Mouse (Mus musculus): ENCODE results near the gene 1500011B03Rik. TPM values are rescaled to one million over a fixed set of nuclear protein-coding genes. Genes with fewer than 3 reads are reported as not detected.

Gene 1500011B03Rik
- polyA plus RNA-seq, 1 experiment from 2014 or later = 302 TPM

DNA sequence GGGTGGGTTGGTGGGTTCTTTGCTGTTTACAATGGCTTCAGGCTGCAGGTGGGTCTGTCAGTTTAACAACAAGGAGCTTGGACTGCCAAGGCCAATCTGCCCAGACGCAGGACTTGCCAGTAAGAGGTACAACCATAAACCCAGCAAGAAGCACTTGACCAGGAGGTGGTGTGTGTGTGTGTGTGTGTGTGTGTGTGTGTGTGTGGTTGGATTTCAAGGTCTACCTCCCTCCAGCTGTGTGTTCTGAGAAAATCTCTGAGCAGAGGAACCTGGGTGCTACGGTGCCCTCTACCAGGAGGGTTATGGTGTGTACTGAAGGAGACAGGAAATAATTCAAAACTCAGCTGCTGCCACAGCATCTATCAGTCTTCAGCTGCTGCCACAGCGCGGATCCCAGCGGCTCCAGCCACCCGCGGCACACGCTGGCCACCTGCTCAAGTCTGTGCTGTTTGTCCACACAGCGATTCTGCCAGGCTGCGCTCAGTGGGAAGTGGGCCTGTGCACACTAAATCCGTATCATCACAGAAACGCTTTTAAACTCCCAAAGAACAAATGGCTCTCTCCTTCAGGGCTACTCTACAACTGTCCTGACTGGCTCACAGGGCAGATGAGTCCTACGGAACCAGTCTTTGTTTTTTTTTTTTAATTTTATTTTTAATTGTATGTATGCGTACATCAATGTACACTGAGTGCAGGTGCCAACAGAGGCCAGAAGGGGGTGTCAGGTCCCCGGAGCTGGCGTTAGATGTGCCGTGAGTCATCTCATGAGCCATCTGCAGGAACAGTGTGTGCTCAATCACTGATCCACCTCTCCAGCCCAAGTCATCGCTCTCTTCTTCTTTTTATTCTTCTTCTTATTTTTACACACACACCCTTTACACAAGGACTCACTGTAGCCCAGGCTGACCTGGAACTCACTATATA is 58.2 kb downstream of the 1500011B03Rik start:
- no peak overlapping the region for H3K4me3 ChIP-seq (replicated peaks)
- WGBS = 77% methylated on average over 18 of the region's 18 CpGs
- no peaks in the 10 kb centered on the region for H3K27me3 ChIP-seq (replicated peaks)
- H3K4me2 ChIP-seq = no peak overlapping the region
- H3K4me1 ChIP-seq = peaks cover 3% of the 10 kb centered on the region; the same call in 1 of the 2 replicates
- H3K36me3 ChIP-seq = peaks cover 53% of the 10 kb centered on the region
- H3K9ac ChIP-seq (replicated peaks) = no peak overlapping the region
- H3K27ac ChIP-seq (replicated peaks) = no peak overlapping the region
- no peaks in the 10 kb centered on the region for H3K9me3 ChIP-seq (replicated peaks)
- no peak for ATAC-seq (ENCODE audit: low FRiP score)

DNA sequence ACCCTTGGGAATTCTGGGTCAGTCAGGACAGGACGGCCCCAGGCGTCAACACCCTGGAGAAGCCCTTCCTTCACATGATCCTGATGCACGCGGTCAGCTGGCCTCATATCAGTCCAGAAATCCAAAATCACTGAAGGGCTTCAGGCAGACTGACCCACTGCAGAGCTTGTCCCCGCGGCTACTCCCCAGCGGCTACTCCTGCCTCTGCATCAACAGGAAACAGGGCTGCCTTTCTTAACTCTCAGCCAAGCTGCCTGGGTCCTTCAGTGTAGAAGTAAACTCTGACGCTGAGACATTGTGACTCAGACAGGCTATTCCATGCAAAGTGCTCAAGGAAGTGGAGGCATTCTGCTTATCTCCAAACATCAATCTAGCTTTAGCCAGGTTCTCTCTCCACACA is 61.3 kb downstream of the 1500011B03Rik start:
- 90% methylated on average over 8 of the region's 8 CpGs for WGBS
- no peak overlapping the region for H3K9ac ChIP-seq (replicated peaks)
- H3K4me1 ChIP-seq = no peaks in the 10 kb centered on the region
- no peaks in the 10 kb centered on the region for H3K27me3 ChIP-seq (replicated peaks)
- H3K36me3 ChIP-seq = peaks cover 70% of the 10 kb centered on the region
- no peaks in the 10 kb centered on the region for H3K9me3 ChIP-seq (replicated peaks)
- no peak overlapping the region for H3K4me3 ChIP-seq (replicated peaks)
- no peak overlapping the region for H3K27ac ChIP-seq (replicated peaks)
- H3K4me2 ChIP-seq = no peak overlapping the region
- no peak for ATAC-seq (ENCODE audit: low FRiP score)

GRCm38 (mm10) chr5:114759536-114760090 is 63.7 kb downstream of the 1500011B03Rik start:
- no peaks in the 10 kb centered on the region for H3K4me1 ChIP-seq
- no peaks in the 10 kb centered on the region for H3K27me3 ChIP-seq (replicated peaks)
- no peak overlapping the region for H3K9ac ChIP-seq (replicated peaks)
- H3K4me2 ChIP-seq = no peak overlapping the region
- H3K4me3 ChIP-seq (replicated peaks) = no peak overlapping the region
- WGBS = 90% methylated on average over 5 of the region's 5 CpGs
- H3K9me3 ChIP-seq (replicated peaks) = no peaks in the 10 kb centered on the region
- peaks cover 77% of the 10 kb centered on the region for H3K36me3 ChIP-seq
- no peak for ATAC-seq (ENCODE audit: low FRiP score)
- H3K27ac ChIP-seq (replicated peaks) = no peak overlapping the region

Small RNAs within 50 kb of the gene (microRNA-seq; reads per million reads assigned to microRNA genes)
- 4.5 reads per million, percentile 17 among the genes with 10 or more reads in this experiment for gene Mir6240

Other genes with a start within 250 kb of the 1500011B03Rik start
- gene Trpv4, start 165.0 kb downstream of the 1500011B03Rik start, polyA plus RNA-seq (2015; fragmentation: Nextera tagmentation; extraction: Ambion mirVana) = 1.4 and 1.6 TPM in 2 replicates
- gene Gltp, start 132.5 kb downstream of the 1500011B03Rik start, polyA plus RNA-seq (2015; fragmentation: Nextera tagmentation; extraction: Ambion mirVana) = 39.2 and 69.0 TPM in 2 replicates
- gene Tchp, start 115.7 kb downstream of the 1500011B03Rik start, polyA plus RNA-seq (2015; fragmentation: Nextera tagmentation; extraction: Ambion mirVana) = 14.1 and 15.6 TPM in 2 replicates
- 30.3 and 41.1 TPM in 2 replicates for gene Ankrd13a, start 48.8 kb downstream of the 1500011B03Rik start, polyA plus RNA-seq (2015; fragmentation: Nextera tagmentation; extraction: Ambion mirVana)
- 47.7 and 53.4 TPM in 2 replicates for gene Git2, start 48.0 kb downstream of the 1500011B03Rik start, polyA plus RNA-seq (2015; fragmentation: Nextera tagmentation; extraction: Ambion mirVana)
- gene 4930519G04Rik, start 30.2 kb upstream of the 1500011B03Rik start, polyA plus RNA-seq (2015; fragmentation: Nextera tagmentation; extraction: Ambion mirVana) = not detected in 2 replicates
- gene Gm9936, start 35.2 kb upstream of the 1500011B03Rik start, polyA plus RNA-seq (2015; fragmentation: Nextera tagmentation; extraction: Ambion mirVana) = 2.0 and 2.1 TPM in 2 replicates
- 4.2 and 22.0 TPM in 2 replicates for gene Oasl2, start 73.5 kb upstream of the 1500011B03Rik start, polyA plus RNA-seq (2015; fragmentation: Nextera tagmentation; extraction: Ambion mirVana)
- gene Oasl1, start 99.8 kb upstream of the 1500011B03Rik start, polyA plus RNA-seq (2015; fragmentation: Nextera tagmentation; extraction: Ambion mirVana) = 0.79 and 1.2 TPM in 2 replicates
- 138 and 147 TPM in 2 replicates for gene 2210016L21Rik, start 118.7 kb upstream of the 1500011B03Rik start, polyA plus RNA-seq (2015; fragmentation: Nextera tagmentation; extraction: Ambion mirVana)
- 0.05 and 1.6 TPM in 2 replicates for gene Hnf1a, start 147.6 kb upstream of the 1500011B03Rik start, polyA plus RNA-seq (2015; fragmentation: Nextera tagmentation; extraction: Ambion mirVana)
- gene Sppl3, start 187.7 kb upstream of the 1500011B03Rik start, polyA plus RNA-seq (2015; fragmentation: Nextera tagmentation; extraction: Ambion mirVana) = 18.2 and 30.9 TPM in 2 replicates